Mouse (Mus musculus) spleen, adult 2 months (tissue): Measurements from ENCODE around the gene Arl10. TPM values are rescaled to one million over a fixed set of nuclear protein-coding genes. Genes with fewer than 3 reads are reported as not detected.

Experiments
- DNase-seq, 2 experiments: peaks; one replicate each; pipeline versions ENCODE4 v3.0.0 to v3.0.0-alpha.2; 2012 to 2021; ENCODE audit warnings: low spot score in 2 of 2, low read depth in 1 of 2
- H3K27ac ChIP-seq: fragments of 200-500 bp; 2 replicates; pipeline ENCODE4 v1.5.1; 2012; ENCODE audit warnings: low read length, inconsistent platforms; ENCODE audit not compliant: insufficient read depth
- H3K27me3 ChIP-seq: fragments of 200-500 bp; 2 replicates; pipeline ENCODE4 v1.6.1; 2012; ENCODE audit warnings: mild to moderate bottlenecking, moderate library complexity, low read length, inconsistent platforms; ENCODE audit not compliant: control insufficient read depth, insufficient read depth
- H3K36me3 ChIP-seq: fragments of 200-500 bp; 2 replicates; pipeline ENCODE4 v1.6.1; 2012; ENCODE audit warnings: mild to moderate bottlenecking, low read length, inconsistent platforms; ENCODE audit not compliant: control insufficient read depth, insufficient read depth
- H3K4me1 ChIP-seq: fragments of 200-500 bp; 2 replicates; pipeline ENCODE4 v1.6.1; 2011; ENCODE audit warnings: inconsistent platforms; ENCODE audit not compliant: control insufficient read depth, insufficient read depth, insufficient read length
- H3K4me3 ChIP-seq: fragments of 200-500 bp; 2 replicates; pipeline ENCODE4 v1.5.1; 2011; ENCODE audit warnings: mild to moderate bottlenecking, inconsistent platforms; ENCODE audit not compliant: insufficient read depth, insufficient read length; ENCODE audit errors: extremely low read depth
- CTCF ChIP-seq: fragments of 200-500 bp; IDR thresholded peaks from 2 replicates; pipeline ENCODE4 v1.5.1; 2011; ENCODE audit warnings: mild to moderate bottlenecking, inconsistent platforms; ENCODE audit not compliant: insufficient read depth, insufficient read length, insufficient replicate concordance; ENCODE audit errors: extremely low read depth
- POLR2A ChIP-seq: fragments of 200-500 bp; IDR thresholded peaks from 2 replicates; pipeline ENCODE4 v1.6.1; 2011; ENCODE audit warnings: low read depth, low read length, inconsistent platforms
- WGBS: fragments of 180-500 bp; shearing (Covaris S2); methylation state at CpG from one replicate; pipeline ENCODE4 v1.1.7; 2018; 5-methylcytosine and 5-hydroxymethylcytosine counted together
- polyA plus RNA-seq: library from polyadenylated mRNA; depleted of rRNA; stranded (reverse); fragments of >200 nt; gene quantifications from 2 replicates; pipeline ENCODE4 v1.2.3, GENCODE M21; 2012

Gene Arl10
- polyA plus RNA-seq, 1 experiment: 16.4 TPM

DNA sequence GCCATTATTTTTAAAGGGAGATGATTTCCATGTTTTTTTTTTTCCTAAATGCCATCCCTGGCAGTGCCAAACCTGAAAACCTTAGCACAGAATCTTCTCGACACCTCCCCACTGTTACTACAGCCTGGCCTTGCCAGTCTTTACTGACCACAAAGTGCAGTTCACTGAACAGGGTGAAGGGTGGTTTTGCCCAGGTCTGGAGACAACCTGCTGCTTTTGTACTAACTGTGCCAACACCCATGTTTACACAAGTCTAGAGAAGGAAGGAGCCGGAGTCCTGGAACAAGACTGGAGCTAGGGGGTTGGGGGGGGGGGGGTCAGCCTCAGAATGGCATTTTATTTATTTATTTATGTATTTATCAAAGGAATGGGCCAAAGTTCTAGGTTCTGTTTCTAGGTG is 6.6 kb downstream of the Arl10 start:
- Histone ChIP-seq H3K27me3 (no peaks in the 10 kb centered on the region), H3K4me3 (no peak overlapping the region), H3K4me1 (peaks cover 13% of the 10 kb centered on the region; the same call in 1 of the 2 replicates), H3K27ac (no peak overlapping the region), H3K36me3 (peaks cover 19% of the 10 kb centered on the region)
- no peak for TF ChIP-seq POLR2A
- WGBS: 91% methylated on average over 2 of the region's 2 CpGs
- no peak for DNase-seq

DNA sequence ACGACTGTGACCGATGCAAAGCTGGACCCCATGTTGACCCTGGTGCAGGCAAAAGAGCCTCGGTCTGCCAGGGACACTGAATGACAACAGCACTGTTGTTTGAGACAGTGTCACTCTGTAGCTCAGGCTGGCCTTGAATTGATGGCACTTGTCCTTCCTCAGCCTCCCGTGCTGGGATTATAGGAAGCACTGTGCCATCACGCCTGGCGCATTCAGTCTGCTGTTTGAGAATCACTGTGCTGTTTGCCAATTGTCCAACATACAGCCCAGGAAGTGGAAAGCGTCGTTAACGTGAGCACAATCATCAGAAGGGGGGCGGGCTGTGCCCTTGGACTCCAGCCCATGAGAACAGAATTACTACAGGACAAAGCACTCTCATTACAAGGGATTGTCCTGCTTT is 7.3 kb downstream of the Arl10 start:
- Histone ChIP-seq H3K27me3 (no peaks in the 10 kb centered on the region), H3K4me3 (no peak overlapping the region), H3K4me1 (peaks cover 13% of the 10 kb centered on the region; the same call in 1 of the 2 replicates), H3K36me3 (peaks cover 19% of the 10 kb centered on the region), H3K27ac (no peak overlapping the region)
- TF ChIP-seq CTCF (no peak), POLR2A (no peak)
- DNase-seq: no peak
- WGBS: 90% methylated on average over 10 of the region's 10 CpGs

DNA sequence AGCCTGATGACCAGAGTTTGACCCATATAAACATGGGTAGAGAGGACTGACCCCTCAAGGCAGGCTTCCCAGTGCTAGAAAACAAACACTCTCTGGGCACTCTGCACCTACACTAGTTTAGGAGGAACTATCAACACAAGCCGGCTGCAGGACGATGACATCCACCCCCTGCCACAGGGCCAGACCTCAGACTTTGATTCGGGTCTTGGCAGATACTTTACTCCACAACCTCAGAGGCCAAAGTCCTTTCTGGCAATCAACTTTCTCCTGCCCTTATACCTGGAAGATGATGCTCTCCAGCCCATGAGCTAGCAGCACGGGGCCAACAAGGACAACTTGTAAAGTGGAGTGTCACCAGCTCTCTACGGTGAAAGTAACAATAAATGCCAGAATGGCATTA is 8.0 kb downstream of the Arl10 start:
- H3K36me3 ChIP-seq: peaks cover 19% of the 10 kb centered on the region
- no peak for TF ChIP-seq CTCF
- TF ChIP-seq POLR2A: no peak
- DNase-seq: no peak
- peaks cover 8% of the 10 kb centered on the region; the same call in 1 of the 2 replicates for H3K4me1 ChIP-seq
- WGBS: 94% methylated on average over 5 of the region's 5 CpGs
- no peak overlapping the region for H3K27ac ChIP-seq
- no peak overlapping the region for H3K4me3 ChIP-seq
- H3K27me3 ChIP-seq: no peaks in the 10 kb centered on the region

DNA sequence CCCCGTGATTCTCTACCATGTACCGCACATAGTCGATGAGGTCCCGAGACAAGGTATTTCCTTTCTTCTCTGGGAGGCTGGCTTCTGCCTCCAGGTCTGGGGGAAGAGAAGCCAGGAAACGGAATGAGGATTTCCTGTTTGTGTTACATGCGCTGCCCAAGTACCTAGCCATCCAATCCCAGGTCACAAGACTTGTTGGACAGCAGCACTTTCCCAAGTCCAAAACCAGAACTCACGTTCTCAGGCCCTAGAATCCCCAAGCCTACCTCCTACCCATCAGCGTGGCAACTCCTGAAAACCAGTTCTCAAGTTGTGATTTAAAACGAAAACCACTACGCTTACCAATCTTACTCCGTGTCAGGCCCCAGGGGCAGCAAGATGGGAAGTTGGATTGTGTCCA is 11.0 kb downstream of the Arl10 start:
- Histone ChIP-seq H3K4me3 (no peak overlapping the region), H3K4me1 (peaks cover under 1% of the 10 kb centered on the region; the same call in 1 of the 2 replicates), H3K27ac (no peak overlapping the region), H3K36me3 (peaks cover 18% of the 10 kb centered on the region), H3K27me3 (no peaks in the 10 kb centered on the region)
- no peak for TF ChIP-seq POLR2A
- TF ChIP-seq CTCF: no peak
- 91% methylated on average over 11 of the region's 11 CpGs for WGBS
- DNase-seq: no peak

DNA sequence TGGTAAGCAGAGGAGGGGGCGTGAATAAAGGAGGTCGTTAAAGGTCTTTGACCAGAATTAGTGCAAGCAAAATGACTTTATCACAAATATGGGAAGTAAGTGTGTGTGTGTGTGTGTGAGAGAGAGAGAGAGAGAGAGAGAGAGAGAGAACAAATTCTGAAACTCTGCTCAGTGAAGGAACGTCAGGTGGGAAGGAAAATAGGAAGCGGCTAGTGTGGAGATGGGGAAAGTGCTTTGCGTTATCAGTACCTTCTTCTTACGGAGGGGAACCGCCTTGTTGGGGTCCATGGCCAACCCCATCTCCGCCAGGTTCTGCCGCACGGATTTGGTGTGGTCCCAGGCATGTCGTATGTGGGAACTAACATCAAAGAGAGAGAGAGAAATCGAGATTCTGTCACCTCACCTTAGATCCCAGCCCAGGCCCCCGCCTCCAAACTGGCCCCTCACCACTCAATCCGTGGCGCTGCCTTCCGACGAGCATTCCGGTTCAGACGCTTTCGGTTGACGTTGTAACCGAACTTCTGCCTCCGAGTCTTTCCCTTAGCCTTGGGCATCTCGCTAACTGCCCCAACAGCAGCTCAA is 14.7 kb downstream of the Arl10 start:
- H3K27ac ChIP-seq: peak overlapping the region; percentile 24; the same call in 1 of the 2 replicates
- TF ChIP-seq POLR2A (no peak), CTCF (no peak)

DNA sequence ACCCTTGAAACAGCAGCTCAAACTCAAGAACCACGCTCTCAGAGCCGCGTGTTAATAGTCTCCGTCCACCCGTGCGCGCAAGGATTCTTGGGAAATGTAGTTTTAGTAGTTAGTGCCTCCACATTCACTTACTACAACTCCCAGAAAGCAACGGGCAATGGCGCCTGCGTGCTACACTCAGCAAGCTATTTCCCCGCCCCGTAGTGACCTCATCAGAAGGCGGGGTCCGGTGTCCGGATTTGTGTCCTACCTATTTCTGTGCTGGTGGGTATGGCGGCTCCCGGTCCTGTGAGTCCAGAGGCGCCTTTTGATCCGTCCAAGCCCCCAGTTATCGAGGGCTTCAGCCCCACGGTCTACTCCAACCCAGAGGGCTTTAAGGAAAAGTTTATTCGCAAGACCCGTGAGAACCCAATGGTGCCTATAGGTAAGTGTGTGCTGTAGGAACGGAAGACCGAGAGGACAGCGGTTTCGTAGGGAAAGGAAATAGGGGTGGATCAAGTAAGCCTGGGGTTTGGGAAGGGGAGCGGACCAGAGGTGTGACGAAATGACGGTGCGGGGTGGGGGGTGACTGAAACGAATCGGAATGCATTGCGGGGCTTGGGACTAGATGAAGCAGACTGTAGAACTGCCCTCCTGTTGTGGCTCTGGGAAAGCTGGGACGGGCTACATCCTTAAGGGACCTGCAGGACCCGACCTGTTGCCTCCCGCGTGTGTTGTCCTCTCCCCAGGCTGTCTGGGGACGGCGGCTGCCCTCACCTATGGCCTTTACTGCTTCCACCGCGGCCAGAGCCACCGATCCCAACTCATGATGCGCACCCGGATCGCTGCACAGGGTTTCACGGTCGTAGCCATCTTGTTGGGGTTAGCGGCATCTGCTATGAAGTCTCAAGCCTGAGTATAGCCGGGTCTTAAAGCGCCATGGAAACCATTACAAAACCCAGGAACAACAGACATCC is 15.5 kb downstream of the Arl10 start, which contains the start of the genes Nop16 and Higd2a:
Gene Nop16 (minus strand): TSS at position 95 of the 956 bp plus-strand sequence.
Gene Higd2a (plus strand): TSS at position 212 of the 956 bp plus-strand sequence.
- TF ChIP-seq POLR2A: peak; percentile 4; the same call in 1 of the 2 replicates
- no peak for TF ChIP-seq CTCF
- peak within 1 kb of the TSS; percentile 85 for H3K4me3 ChIP-seq
- no peaks in the 10 kb centered on the region for H3K27me3 ChIP-seq
- peak; percentile 94 to 96 for DNase-seq
- under 1% methylated on average over 51 of the region's 51 CpGs for WGBS
- H3K27ac ChIP-seq: peak within 1 kb of the TSS; percentile 57
- H3K36me3 ChIP-seq: peaks cover 5% of the 10 kb centered on the region
- 0 out of 2 replicates have a peak, but pooled peaks cover 5% of the 10 kb centered on the region for H3K4me1 ChIP-seq

More for the DNA sequence above, 14.7 kb downstream of the Arl10 start:
- Histone ChIP-seq H3K4me3 (peak overlapping the region; percentile 85), H3K27me3 (no peaks in the 10 kb centered on the region), H3K36me3 (peaks cover 10% of the 10 kb centered on the region), H3K4me1 (0 out of 2 replicates have a peak, but pooled peaks cover 5% of the 10 kb centered on the region)
- no peak for DNase-seq
- under 1% methylated on average over 24 of the region's 24 CpGs for WGBS
